In genomic region chr8:10470280-10470679, GRCm38 (mm10) we compare ENCODE assay signal across 22 mouse cellular contexts.
DNase-seq lines count a peak whose midpoint lies in the region; ATAC-seq and TF ChIP-seq lines count a peak whose summit lies in the region.
"Had no signal": no experiment of that assay in that cellular context is flagged by ENCODE, and none has a peak within 500 bp of the region (broad histone marks: within the 10 kb centered on the region; RNA-seq: fewer than 3 reads in every experiment).

No protein-coding gene starts in this region.

- no peak overlapping the region for H3K27ac ChIP-seq in kidney, embryonic 15.5 days
- H3K27ac ChIP-seq in layer of hippocampus, adult 2 months: peak overlapping the region; percentile 48; the same call in 1 of the 2 replicates
- H3K27ac ChIP-seq: forebrain, embryonic 10.5 days; forebrain, embryonic 13.5 days; gastrocnemius, adult 2 months; hindbrain, embryonic 10.5 days; hindbrain, embryonic 14.5 days had no signal

- peaks cover 12% of the 10 kb centered on the region; the same call in 1 of the 2 replicates for H3K27me3 ChIP-seq in kidney, embryonic 15.5 days
- H3K27me3 ChIP-seq: forebrain, embryonic 13.5 days had no signal

- H3K9ac ChIP-seq in kidney, embryonic 15.5 days: no peak overlapping the region
- H3K9ac ChIP-seq: forebrain, embryonic 13.5 days; hindbrain, embryonic 14.5 days had no signal

- H3K4me2 ChIP-seq in kidney, embryonic 15.5 days: no peak overlapping the region
- H3K4me2 ChIP-seq: forebrain, embryonic 13.5 days; heart, embryonic 11.5 days; hindbrain, embryonic 14.5 days had no signal

- DNase-seq in kidney, adult 8-10 months: no peak
- no peak for DNase-seq in layer of hippocampus, adult 2 months (ENCODE audit: low spot score in 2 of 2)
- DNase-seq in layer of hippocampus, adult 9-10 months (ENCODE audit: low spot score): no peak
- DNase-seq in MN1 (ENCODE audit: low spot score): peak; percentile 39
- peak; percentile 14 for DNase-seq in forelimb bud, embryonic 11.5 days (ENCODE audit: low read depth, low spot score)
- DNase-seq: adrenal gland, adult 8-10 months; adrenal gland, postnatal 25 days; cerebellum, adult 18-20 months; cerebellum, adult 9-10 months; cerebellum, postnatal 14 days; gastrocnemius, adult 2 months; gastrocnemius, postnatal 14 days; heart, postnatal 36 days had no signal

- no peaks in the 10 kb centered on the region for H3K36me3 ChIP-seq in kidney, embryonic 15.5 days
- H3K36me3 ChIP-seq: forebrain, embryonic 10.5 days; hindbrain, embryonic 10.5 days had no signal

- H3K4me3 ChIP-seq in kidney, embryonic 15.5 days (replicated peaks): no peak overlapping the region
- H3K4me3 ChIP-seq in layer of hippocampus, adult 2 months: no peak overlapping the region
- H3K4me3 ChIP-seq: forebrain, embryonic 10.5 days; forebrain, embryonic 13.5 days; gastrocnemius, adult 2 months; hindbrain, embryonic 10.5 days had no signal

- WGBS in kidney, embryonic 15.5 days: 17% methylated on average over 6 of the region's 6 CpGs

- 0 out of 2 replicates have a peak, but pooled peaks have one; percentile 60 for ATAC-seq in kidney, embryonic 15.5 days (replicated peaks; ENCODE audit: low FRiP score)
- ATAC-seq: activated CD4-positive, CD25-positive, alpha-beta regulatory T cell, adult 4 months; CD4-positive, CD25-positive, alpha-beta regulatory T cell, adult 4 months; forebrain, embryonic 13.5 days; forebrain, embryonic 16.5 days had no signal

- peaks cover 17% of the 10 kb centered on the region for H3K4me1 ChIP-seq in kidney, embryonic 15.5 days

- H3K9me3 ChIP-seq in kidney, embryonic 15.5 days (replicated peaks): no peaks in the 10 kb centered on the region
- H3K9me3 ChIP-seq: forebrain, embryonic 10.5 days; forebrain, embryonic 13.5 days; hindbrain, embryonic 10.5 days had no signal

- TF ChIP-seq CTCF in layer of hippocampus, adult 2 months (conservative IDR thresholded peaks at IDR 0.05): no peak

Comparison
In these comparisons a context has a peak if more than half of its experiments do, and no peak if none do; other contexts are left out.
1. DNase-seq: peak in MN1 (single experiment) and forelimb bud, embryonic 11.5 days (single experiment); none in kidney, adult 8-10 months (0 of 2), layer of hippocampus, adult 2 months (0 of 2) and layer of hippocampus, adult 9-10 months (single experiment).